Mouse (Mus musculus) midbrain, postnatal 0 days (tissue): ENCODE measurements at regions not wholly inside any gene's neighbourhood (a gene's known extent, or its start where the extent isn't known, plus 50 kb on each side); places are given as distances from the start of the nearest gene placed in this dataset.
A peak's percentile ranks its signal among the peaks of the same experiment; 100 is the strongest.
"Not testable (repeated sequence)": the region's sequence is repeated elsewhere in the genome, so short reads cannot be mapped to it uniquely, and the experiment has no call there.

Source experiments
- ATAC-seq: fragments of 200-750 bp; cut with Nextera tagmentation; 2 replicates; pipeline ENCODE4 v1.8.0; 2017; ENCODE audit warnings: moderate number of reproducible peaks, mild to moderate bottlenecking, moderate TSS enrichment, moderate library complexity; ENCODE audit not compliant: low FRiP score
- DNase-seq: peaks from one replicate; pipeline ENCODE4 v3.0.0-alpha.2; 2015; ENCODE audit warnings: low spot score
- H3K27ac ChIP-seq: fragments of 300-500 bp; sonication (generic); 2 replicates; pipeline ENCODE4 v1.5.1; 2014; ENCODE audit warnings: low read depth, mild to moderate bottlenecking, low read length, mixed read lengths
- H3K27me3 ChIP-seq: fragments of 300-500 bp; sonication (generic); 2 replicates; pipeline ENCODE4 v1.6.1; 2014; ENCODE audit warnings: low read length, control low read depth, mixed read lengths; ENCODE audit not compliant: insufficient read depth
- H3K36me3 ChIP-seq: fragments of 300-500 bp; sonication (generic); 2 replicates; pipeline ENCODE4 v1.6.1; 2014; ENCODE audit warnings: low read length, control low read depth, mixed read lengths; ENCODE audit not compliant: insufficient read depth
- H3K4me1 ChIP-seq: fragments of 300-500 bp; sonication (generic); 2 replicates; pipeline ENCODE4 v1.6.1; 2014; ENCODE audit warnings: mild to moderate bottlenecking, control low read depth, antibody characterized with exemption, low read length, mixed read lengths; ENCODE audit not compliant: insufficient read depth
- H3K4me2 ChIP-seq: fragments of 300-500 bp; sonication (generic); 2 replicates; pipeline ENCODE4 v1.6.1; 2014; ENCODE audit warnings: low read depth, mild to moderate bottlenecking, low read length, mixed read lengths; ENCODE audit not compliant: poor library complexity, severe bottlenecking
- H3K4me3 ChIP-seq: fragments of 300-500 bp; sonication (generic); 2 replicates; pipeline ENCODE4 v1.5.1; 2014; ENCODE audit warnings: low read depth, mild to moderate bottlenecking, low read length, moderate library complexity
- H3K9ac ChIP-seq: fragments of 300-500 bp; sonication (generic); replicated peaks from 2 replicates; pipeline ENCODE4 v1.6.1; 2014; ENCODE audit warnings: mild to moderate bottlenecking, low read length, moderate library complexity, mixed read lengths; ENCODE audit not compliant: poor library complexity, severe bottlenecking
- H3K9me3 ChIP-seq: fragments of 300-500 bp; sonication (generic); 2 replicates; pipeline ENCODE4 v1.6.1; 2016; ENCODE audit warnings: low read length, control low read depth
- CTCF ChIP-seq: IDR thresholded peaks from 2 replicates; pipeline ENCODE4 v1.5.1; 2016; ENCODE audit warnings: antibody characterized with exemption, mild to moderate bottlenecking
- WGBS: fragments of 180-500 bp; shearing (Covaris S2); extraction: QIAGEN DNeasy Blood & Tissue Kit; methylation state at CpG from one replicate; pipeline ENCODE4 v1.1.7; 2014; 5-methylcytosine and 5-hydroxymethylcytosine counted together

- WGBS, result 72% methylated on average over 6 of the region's 6 CpGs
- ATAC-seq (no peak), DNase-seq (no peak)
- Histone ChIP-seq H3K9me3 (no peaks in the 10 kb centered on the region), H3K9ac (no peak overlapping the region), H3K27me3 (no peaks in the 10 kb centered on the region), H3K4me3 (no peak overlapping the region), H3K36me3 (no peaks in the 10 kb centered on the region), H3K4me2 (no peak overlapping the region), H3K4me1 (peaks cover 10% of the 10 kb centered on the region; the same call in 1 of the 2 replicates), H3K27ac (no peak overlapping the region)
- no peak for TF ChIP-seq CTCF
Measured at GRCm38 (mm10) chr19:54113421-54113820, 69.5 kb downstream of the Adra2a start.

- no peaks in the 10 kb centered on the region for H3K27me3 ChIP-seq
Measured at GRCm38 (mm10) chr19:54114588-54115317, 70.8 kb downstream of the Adra2a start.

GRCm38 (mm10) chr19:54115335-54115734 is 71.4 kb downstream of the Adra2a start:
- Histone ChIP-seq H3K27ac (no peak overlapping the region), H3K4me3 (peak overlapping the region; percentile 34), H3K9me3 (no peaks in the 10 kb centered on the region), H3K36me3 (no peaks in the 10 kb centered on the region), H3K9ac (peak overlapping the region; percentile 34; the same call in 1 of the 2 replicates), H3K4me2 (peak overlapping the region; percentile 62), H3K27me3 (no peaks in the 10 kb centered on the region), H3K4me1 (peaks cover 10% of the 10 kb centered on the region; the same call in 1 of the 2 replicates)
- ATAC-seq, result no peak
- WGBS, result 18% methylated on average over 4 of the region's 4 CpGs
- DNase-seq, result no peak
- no peak for TF ChIP-seq CTCF

More at GRCm38 (mm10) chr19:54114588-54115317, 70.8 kb downstream of the Adra2a start:
- Histone ChIP-seq H3K27ac (no peak overlapping the region), H3K9ac (peak overlapping the region; percentile 34; the same call in 1 of the 2 replicates), H3K4me3 (peak overlapping the region; percentile 34), H3K4me2 (peak overlapping the region; percentile 62), H3K4me1 (peaks cover 10% of the 10 kb centered on the region; the same call in 1 of the 2 replicates), H3K9me3 (no peaks in the 10 kb centered on the region), H3K36me3 (no peaks in the 10 kb centered on the region)
- 6% methylated on average over 22 of the region's 22 CpGs for WGBS
- ATAC-seq, result peak; percentile 16; the same call in 1 of the 2 replicates
- TF ChIP-seq CTCF, result no peak
- peak; percentile 25 for DNase-seq

- no peak for TF ChIP-seq CTCF
- no peaks in the 10 kb centered on the region for H3K9me3 ChIP-seq
- peaks cover 10% of the 10 kb centered on the region; the same call in 1 of the 2 replicates for H3K4me1 ChIP-seq
- WGBS, result 74% methylated on average over 4 of the region's 4 CpGs
- ATAC-seq, result no peak
- no peak overlapping the region for H3K27ac ChIP-seq
- no peaks in the 10 kb centered on the region for H3K27me3 ChIP-seq
- DNase-seq, result no peak
- no peaks in the 10 kb centered on the region for H3K36me3 ChIP-seq
- H3K4me3 ChIP-seq, result no peak overlapping the region
- no peak overlapping the region for H3K9ac ChIP-seq
- H3K4me2 ChIP-seq, result no peak overlapping the region
Measured at GRCm38 (mm10) chr19:54116829-54117228, 72.9 kb downstream of the Adra2a start.

- H3K4me3 ChIP-seq, result no peak overlapping the region
- H3K36me3 ChIP-seq, result no peaks in the 10 kb centered on the region
- WGBS, result 77% methylated on average over 11 of the region's 11 CpGs
- ATAC-seq, result no peak
- no peak for DNase-seq
- no peak overlapping the region for H3K4me2 ChIP-seq
- no peak for TF ChIP-seq CTCF
- H3K9ac ChIP-seq, result no peak overlapping the region
- no peaks in the 10 kb centered on the region for H3K27me3 ChIP-seq
- no peaks in the 10 kb centered on the region for H3K9me3 ChIP-seq
- no peak overlapping the region for H3K27ac ChIP-seq
- H3K4me1 ChIP-seq, result peaks cover 10% of the 10 kb centered on the region; the same call in 1 of the 2 replicates
Measured at GRCm38 (mm10) chr19:54117676-54118075, 73.7 kb downstream of the Adra2a start.

- ATAC-seq, result no peak
- no peaks in the 10 kb centered on the region for H3K36me3 ChIP-seq
- no peak overlapping the region for H3K4me3 ChIP-seq
- H3K9me3 ChIP-seq, result no peaks in the 10 kb centered on the region
- no peak overlapping the region for H3K4me2 ChIP-seq
- TF ChIP-seq CTCF, result no peak
- H3K4me1 ChIP-seq, result no peaks in the 10 kb centered on the region
- H3K27me3 ChIP-seq, result no peaks in the 10 kb centered on the region
- WGBS, result 86% methylated on average over 9 of the region's 9 CpGs
- H3K9ac ChIP-seq, result no peak overlapping the region
- no peak overlapping the region for H3K27ac ChIP-seq
- no peak for DNase-seq
Measured at GRCm38 (mm10) chr19:54123586-54123985, 79.6 kb downstream of the Adra2a start.

GRCm38 (mm10) chr19:54151766-54152165 is 107.8 kb downstream of the Adra2a start:
- H3K36me3 ChIP-seq, H3K27me3 ChIP-seq, H3K9ac ChIP-seq, H3K27ac ChIP-seq, H3K9me3 ChIP-seq, H3K4me2 ChIP-seq, DNase-seq, H3K4me1 ChIP-seq, H3K4me3 ChIP-seq, ATAC-seq: not testable (repeated sequence)
- WGBS, result 94% methylated on average over 1 of the region's 1 CpGs
